7 mouse cellular contexts compared by ENCODE assay signal in genomic region chr17:33685249-33685653, GRCm38 (mm10). TPM values are rescaled to one million over a fixed set of nuclear protein-coding genes. Genes with fewer than 3 reads are reported as not detected.
A peak's percentile ranks its signal among the peaks of the same experiment; 100 is the strongest.
DNase-seq lines count a peak whose midpoint lies in the region; ATAC-seq lines count a peak whose summit lies in the region.

No protein-coding gene starts in this region.

- H3K36me3 ChIP-seq in embryonic facial prominence, embryonic 11.5 days (replicated peaks; ENCODE audit: control insufficient read depth, insufficient read depth, low read depth, low read length), result no peaks in the 10 kb centered on the region
- H3K36me3 ChIP-seq in limb, embryonic 11.5 days (ENCODE audit: control insufficient read depth, insufficient read depth, low read length), result peaks cover 2% of the 10 kb centered on the region; the same call in 1 of the 2 replicates
- H3K36me3 ChIP-seq in midbrain, embryonic 14.5 days (ENCODE audit: control insufficient read depth, insufficient read depth, low read length), result 0 out of 2 replicates have a peak, but pooled peaks cover 4% of the 10 kb centered on the region

- peak overlapping the region; percentile 92 for H3K4me3 ChIP-seq in embryonic facial prominence, embryonic 11.5 days (ENCODE audit: low read depth, low read length)
- H3K4me3 ChIP-seq in limb, embryonic 11.5 days (ENCODE audit: low read depth, low read length), result peak overlapping the region; percentile 94
- H3K4me3 ChIP-seq in midbrain, embryonic 14.5 days (replicated peaks; ENCODE audit: low read depth, low read length), result peak overlapping the region; percentile 72

- peak; percentile 96 for ATAC-seq in embryonic facial prominence, embryonic 11.5 days (replicated peaks; ENCODE audit: insufficient number of reproducible peaks, low FRiP score, low TSS enrichment, low read depth)
- peak; percentile 97 for ATAC-seq in limb, embryonic 11.5 days (ENCODE audit: insufficient number of reproducible peaks, low FRiP score, low TSS enrichment, low read depth)
- ATAC-seq in midbrain, embryonic 14.5 days (ENCODE audit: low FRiP score, low TSS enrichment), result peak; percentile 97

- peak overlapping the region; percentile 99 for H3K9ac ChIP-seq in embryonic facial prominence, embryonic 11.5 days (replicated peaks; ENCODE audit: low read length)
- H3K9ac ChIP-seq in limb, embryonic 11.5 days (ENCODE audit: low read length), result peak overlapping the region; percentile 100
- H3K9ac ChIP-seq in midbrain, embryonic 14.5 days (replicated peaks; ENCODE audit: low read length), result peak overlapping the region; percentile 97

- H3K4me2 ChIP-seq in embryonic facial prominence, embryonic 11.5 days (ENCODE audit: low read depth, low read length), result peak overlapping the region; percentile 53
- peak overlapping the region; percentile 98 for H3K4me2 ChIP-seq in limb, embryonic 11.5 days (ENCODE audit: low read depth, severe bottlenecking)
- H3K4me2 ChIP-seq in midbrain, embryonic 14.5 days (ENCODE audit: low read length), result peak overlapping the region; percentile 77

- no peaks in the 10 kb centered on the region for H3K9me3 ChIP-seq in embryonic facial prominence, embryonic 11.5 days (replicated peaks; ENCODE audit: control insufficient read depth, low read length)
- H3K9me3 ChIP-seq in limb, embryonic 11.5 days (ENCODE audit: control insufficient read depth, low read length), result no peaks in the 10 kb centered on the region
- no peaks in the 10 kb centered on the region for H3K9me3 ChIP-seq in midbrain, embryonic 14.5 days (ENCODE audit: control insufficient read depth, low read length)

- no peaks in the 10 kb centered on the region for H3K4me1 ChIP-seq in embryonic facial prominence, embryonic 11.5 days (ENCODE audit: control insufficient read depth, insufficient read depth, low read length)
- peaks cover 15% of the 10 kb centered on the region for H3K4me1 ChIP-seq in limb, embryonic 11.5 days (ENCODE audit: control insufficient read depth, insufficient read depth, low read length)
- H3K4me1 ChIP-seq in midbrain, embryonic 14.5 days (ENCODE audit: control insufficient read depth, insufficient read depth, low read length), result peaks cover 43% of the 10 kb centered on the region

- H3K27ac ChIP-seq in embryonic facial prominence, embryonic 11.5 days (replicated peaks; ENCODE audit: low read depth, low read length), result peak overlapping the region; percentile 84
- peak overlapping the region; percentile 86 for H3K27ac ChIP-seq in limb, embryonic 11.5 days (replicated peaks; ENCODE audit: low read depth, low read length)
- peak overlapping the region; percentile 96 for H3K27ac ChIP-seq in midbrain, embryonic 14.5 days (replicated peaks; ENCODE audit: low read depth, low read length)

- WGBS in embryonic facial prominence, embryonic 11.5 days, result under 1% methylated on average over 41 of the region's 42 CpGs
- WGBS in limb, embryonic 11.5 days, result under 1% methylated on average over 42 of the region's 42 CpGs
- under 1% methylated on average over 42 of the region's 42 CpGs for WGBS in midbrain, embryonic 14.5 days

- no peaks in the 10 kb centered on the region for H3K27me3 ChIP-seq in embryonic facial prominence, embryonic 11.5 days (ENCODE audit: control insufficient read depth, insufficient read depth, low read length)
- no peaks in the 10 kb centered on the region for H3K27me3 ChIP-seq in limb, embryonic 11.5 days (ENCODE audit: control insufficient read depth, insufficient read depth, low read length)
- no peaks in the 10 kb centered on the region for H3K27me3 ChIP-seq in midbrain, embryonic 14.5 days (ENCODE audit: control insufficient read depth, insufficient read depth, low read length)

- peak; percentile 100 for DNase-seq in adrenal gland, postnatal 14 days
- DNase-seq in embryonic facial prominence, embryonic 11.5 days (ENCODE audit: low spot score), result peak; percentile 97
- DNase-seq in heart, adult 11 months, result peak; percentile 100
- peak; percentile 98 for DNase-seq in kidney, adult 18-20 months
- DNase-seq in limb, embryonic 11.5 days (ENCODE audit: low spot score), result peak; percentile 97
- peak; percentile 98 for DNase-seq in midbrain, embryonic 14.5 days
- peak; percentile 97 to 99 for DNase-seq in spleen, adult 18-20 months

RNA-seq across cellular contexts. Expression of gene Hnrnpm, which starts 1.4 kb away (rescaled TPM):
- 224 and 229 TPM in 2 replicates for total RNA-seq in adrenal gland, postnatal 14 days (2021)
- polyA plus RNA-seq in embryonic facial prominence, embryonic 11.5 days (2014; fragmentation: Nextera tagmentation; extraction: Ambion mirVana), result 613 and 725 TPM in 2 replicates
- polyA plus RNA-seq in limb, embryonic 11.5 days (2014; fragmentation: Nextera tagmentation; extraction: Ambion mirVana), result 644 and 689 TPM in 2 replicates
- 177 and 214 TPM in 2 replicates for polyA plus RNA-seq in midbrain, embryonic 14.5 days (2014; fragmentation: Nextera tagmentation; extraction: Ambion mirVana)

RNA-seq across cellular contexts. Expression of gene March2, which starts 33.2 kb away (rescaled TPM):
- 119 and 133 TPM in 2 replicates for total RNA-seq in adrenal gland, postnatal 14 days (2021)
- 30.0 and 32.7 TPM in 2 replicates for polyA plus RNA-seq in embryonic facial prominence, embryonic 11.5 days (2014; fragmentation: Nextera tagmentation; extraction: Ambion mirVana)
- 30.3 and 30.6 TPM in 2 replicates for polyA plus RNA-seq in limb, embryonic 11.5 days (2014; fragmentation: Nextera tagmentation; extraction: Ambion mirVana)
- polyA plus RNA-seq in midbrain, embryonic 14.5 days (2014; fragmentation: Nextera tagmentation; extraction: Ambion mirVana), result 45.2 and 62.6 TPM in 2 replicates

RNA-seq across cellular contexts. Expression of gene Pram1, which starts 47.4 kb away (rescaled TPM):
- total RNA-seq in adrenal gland, postnatal 14 days (2021), result 0.34 and 0.89 TPM in 2 replicates
- polyA plus RNA-seq in embryonic facial prominence, embryonic 11.5 days (2014; fragmentation: Nextera tagmentation; extraction: Ambion mirVana), result 0.32 and 0.61 TPM in 2 replicates
- polyA plus RNA-seq in limb, embryonic 11.5 days (2014; fragmentation: Nextera tagmentation; extraction: Ambion mirVana), result 0.67 and 0.84 TPM in 2 replicates
- 0.73 and 1.4 TPM in 2 replicates for polyA plus RNA-seq in midbrain, embryonic 14.5 days (2014; fragmentation: Nextera tagmentation; extraction: Ambion mirVana)

RNA-seq across cellular contexts. Expression of gene Zfp414, which starts 56.4 kb away (rescaled TPM):
- 32.8 and 38.9 TPM in 2 replicates for total RNA-seq in adrenal gland, postnatal 14 days (2021)
- 53.3 and 60.0 TPM in 2 replicates for polyA plus RNA-seq in embryonic facial prominence, embryonic 11.5 days (2014; fragmentation: Nextera tagmentation; extraction: Ambion mirVana)
- polyA plus RNA-seq in limb, embryonic 11.5 days (2014; fragmentation: Nextera tagmentation; extraction: Ambion mirVana), result 72.9 and 75.7 TPM in 2 replicates
- polyA plus RNA-seq in midbrain, embryonic 14.5 days (2014; fragmentation: Nextera tagmentation; extraction: Ambion mirVana), result 91.4 and 115 TPM in 2 replicates

Comparison
In these comparisons a context has a peak if more than half of its experiments do, and no peak if none do; other contexts are left out.
1. Peak in every context shown above with its lines: DNase-seq, ATAC-seq, H3K4me3 ChIP-seq and H3K27ac ChIP-seq.